Mouse (Mus musculus): ENCODE data around the gene Prkca.

- TF ChIP-seq CTCF (conservative IDR thresholded peaks at IDR 0.05; ENCODE audit: insufficient read depth, insufficient read length, low read depth, low read length) (no peak), POLR2A (IDR thresholded peaks at IDR 0.05; ENCODE audit: low read depth, low read length) (no peak)
These were observed 1.6 kb upstream of the Prkca start for GRCm38 (mm10) chr11:108345321-108345720.
